Mouse (Mus musculus) forebrain, postnatal 0 days (tissue): ENCODE results near the gene Setdb1. TPM values are rescaled to one million over a fixed set of nuclear protein-coding genes. Genes with fewer than 3 reads are reported as not detected.

Experiments
- ATAC-seq: fragments of 200-750 bp; cut with Nextera tagmentation; 2 replicates; pipeline ENCODE4 v1.8.0; 2017; ENCODE audit warnings: mild to moderate bottlenecking, moderate library complexity
- DNase-seq: peaks from one replicate; pipeline ENCODE4 v3.0.0-alpha.2; 2015
- H3K27ac ChIP-seq: fragments of 300-500 bp; sonication (generic); 2 replicates; pipeline ENCODE4 v1.5.1; 2014; ENCODE audit warnings: low read depth, mild to moderate bottlenecking, antibody characterized with exemption, low read length, moderate library complexity, mixed read lengths
- H3K27me3 ChIP-seq: fragments of 300-500 bp; sonication (generic); 2 replicates; pipeline ENCODE4 v1.6.1; 2014; ENCODE audit warnings: mild to moderate bottlenecking, low read length, mixed read lengths; ENCODE audit not compliant: insufficient read depth
- H3K36me3 ChIP-seq: fragments of 300-500 bp; sonication (generic); 2 replicates; pipeline ENCODE4 v1.6.1; 2014; ENCODE audit warnings: mild to moderate bottlenecking, moderate library complexity; ENCODE audit not compliant: insufficient read depth
- H3K4me1 ChIP-seq: fragments of 300-500 bp; sonication (generic); 2 replicates; pipeline ENCODE4 v1.6.1; 2014; ENCODE audit warnings: antibody characterized with exemption; ENCODE audit not compliant: insufficient read depth
- H3K4me2 ChIP-seq: fragments of 300-500 bp; sonication (generic); 2 replicates; pipeline ENCODE4 v1.6.1; 2014; ENCODE audit warnings: low read depth, mild to moderate bottlenecking, moderate library complexity
- H3K4me3 ChIP-seq: fragments of 300-500 bp; sonication (generic); 2 replicates; pipeline ENCODE4 v1.5.1; 2014; ENCODE audit warnings: low read depth, low read length, mixed read lengths
- H3K9ac ChIP-seq: fragments of 300-500 bp; sonication (generic); 2 replicates; pipeline ENCODE4 v1.6.1; 2014; ENCODE audit warnings: mild to moderate bottlenecking
- H3K9me3 ChIP-seq: fragments of 300-500 bp; sonication (generic); 2 replicates; pipeline ENCODE4 v1.6.1; 2016; ENCODE audit warnings: low read length
- CTCF ChIP-seq: sonication (generic); IDR thresholded peaks from 2 replicates; pipeline ENCODE4 v1.5.1; 2016; ENCODE audit warnings: antibody characterized with exemption, control low read depth, low read depth
- WGBS: fragments of 180-500 bp; shearing (Covaris S2); extraction: QIAGEN DNeasy Blood & Tissue Kit; methylation state at CpG from one replicate; pipeline ENCODE4 v1.1.7; 2014; 5-methylcytosine and 5-hydroxymethylcytosine counted together
- polyA plus RNA-seq: library from polyadenylated mRNA; unstranded; fragments of >200 nt; fragmentation: Nextera tagmentation; extraction: Ambion mirVana; gene quantifications from 2 replicates; pipeline ENCODE4 v1.2.1, GENCODE M21; 2015
- total RNA-seq: library from RNA; depleted of rRNA; stranded (reverse); fragments of >200 nt; gene quantifications from 2 replicates; pipeline ENCODE4 v1.2.3, GENCODE M21; 2014; rRNA removed

The Setdb1 gene
- total and polyA plus RNA-seq, 2 experiments from 2014 or later: 28.3 to 56.1 TPM

- no peaks in the 10 kb centered on the region for H3K27me3 ChIP-seq
- peak overlapping the region; percentile 83 for H3K27ac ChIP-seq
- no peaks in the 10 kb centered on the region for H3K9me3 ChIP-seq
- peak overlapping the region; percentile 88 for H3K9ac ChIP-seq
- peak overlapping the region; percentile 66 for H3K4me3 ChIP-seq
- WGBS: 18% methylated on average over 8 of the region's 8 CpGs
- no peak for TF ChIP-seq CTCF
- peaks cover 11% of the 10 kb centered on the region for H3K4me1 ChIP-seq
- peak; percentile 63 for DNase-seq
- peak overlapping the region; percentile 81 for H3K4me2 ChIP-seq
- no peaks in the 10 kb centered on the region for H3K36me3 ChIP-seq
- no peak for ATAC-seq
Observed at GRCm38 (mm10) chr3:95280747-95281146, 76.3 kb downstream of the Setdb1 start.

DNA sequence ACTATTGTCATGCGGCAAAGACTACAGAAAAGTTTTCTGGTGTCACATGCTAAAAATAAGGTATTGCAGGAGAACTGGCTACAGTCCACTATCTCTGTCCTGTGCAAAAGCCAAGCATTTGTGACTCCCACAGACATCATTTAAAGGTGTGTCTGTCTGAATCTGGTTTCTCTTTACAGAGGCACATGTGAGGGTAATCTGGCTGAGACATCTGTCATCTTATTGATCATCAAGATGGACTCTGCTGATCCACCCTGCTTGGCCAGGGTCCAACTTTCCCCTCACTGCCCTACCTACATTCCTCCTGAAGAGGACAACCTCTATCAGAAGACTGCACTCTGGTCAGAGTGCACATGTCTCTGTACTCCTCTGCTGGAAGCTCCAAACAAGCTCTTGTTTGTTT lies 79.9 kb downstream of the Setdb1 start:
- H3K4me1 ChIP-seq: no peaks in the 10 kb centered on the region
- H3K36me3 ChIP-seq: no peaks in the 10 kb centered on the region; the same call in 1 of the 2 replicates
- no peak overlapping the region for H3K4me2 ChIP-seq
- DNase-seq: no peak
- H3K4me3 ChIP-seq: no peak overlapping the region
- H3K9me3 ChIP-seq: no peaks in the 10 kb centered on the region
- H3K9ac ChIP-seq: no peak overlapping the region
- no peak for ATAC-seq
- TF ChIP-seq CTCF: no peak
- H3K27ac ChIP-seq: no peak overlapping the region
- 94% methylated on average over 1 of the region's 1 CpGs for WGBS
- H3K27me3 ChIP-seq: no peaks in the 10 kb centered on the region

- no peaks in the 10 kb centered on the region; the same call in 1 of the 2 replicates for H3K36me3 ChIP-seq
- no peak overlapping the region for H3K4me3 ChIP-seq
- ATAC-seq (no peak), DNase-seq (no peak)
- H3K4me2 ChIP-seq: no peak overlapping the region
- H3K27ac ChIP-seq: no peak overlapping the region
- no peak overlapping the region for H3K9ac ChIP-seq
- WGBS: 87% methylated on average over 5 of the region's 5 CpGs
- TF ChIP-seq CTCF: no peak
- H3K27me3 ChIP-seq: no peaks in the 10 kb centered on the region
- H3K9me3 ChIP-seq: no peaks in the 10 kb centered on the region
- no peaks in the 10 kb centered on the region for H3K4me1 ChIP-seq
Observed at GRCm38 (mm10) chr3:95276428-95276934, 80.5 kb downstream of the Setdb1 start.

- H3K27me3 ChIP-seq: no peaks in the 10 kb centered on the region
- DNase-seq: no peak
- TF ChIP-seq CTCF: no peak
- no peaks in the 10 kb centered on the region for H3K4me1 ChIP-seq
- H3K4me3 ChIP-seq: no peak overlapping the region
- H3K4me2 ChIP-seq: no peak overlapping the region
- no peak overlapping the region for H3K9ac ChIP-seq
- no peak for ATAC-seq
- H3K27ac ChIP-seq: no peak overlapping the region
- no peaks in the 10 kb centered on the region; the same call in 1 of the 2 replicates for H3K36me3 ChIP-seq
- 84% methylated on average over 6 of the region's 6 CpGs for WGBS
- H3K9me3 ChIP-seq: no peaks in the 10 kb centered on the region
Observed at GRCm38 (mm10) chr3:95275161-95275560, 81.8 kb downstream of the Setdb1 start.

GRCm38 (mm10) chr3:95274453-95274852 lies 82.5 kb downstream of the Setdb1 start:
- no peak overlapping the region for H3K4me3 ChIP-seq
- no peak overlapping the region for H3K27ac ChIP-seq
- TF ChIP-seq CTCF: no peak; the same call in 1 of the 2 replicates
- no peak overlapping the region for H3K9ac ChIP-seq
- 90% methylated on average over 4 of the region's 4 CpGs for WGBS
- no peak overlapping the region for H3K4me2 ChIP-seq
- H3K9me3 ChIP-seq: no peaks in the 10 kb centered on the region
- H3K36me3 ChIP-seq: peaks cover 3% of the 10 kb centered on the region; the same call in 1 of the 2 replicates
- DNase-seq: no peak
- no peaks in the 10 kb centered on the region for H3K4me1 ChIP-seq
- H3K27me3 ChIP-seq: no peaks in the 10 kb centered on the region
- ATAC-seq: no peak

Other genes with a start within 250 kb of the Setdb1 start
- gene Vps72, start 246.2 kb downstream of the Setdb1 start, total RNA-seq: 88.6 and 92.8 TPM in 2 replicates
- gene Vps72, start 246.2 kb downstream of the Setdb1 start, polyA plus RNA-seq: 164 and 191 TPM in 2 replicates
- gene Tmod4, start 232.7 kb downstream of the Setdb1 start, total RNA-seq: 0.24 and 1.5 TPM in 2 replicates
- gene Tmod4, start 232.7 kb downstream of the Setdb1 start, polyA plus RNA-seq: 0.39 and 0.62 TPM in 2 replicates
- 47.6 and 52.7 TPM in 2 replicates for gene Scnm1, start 223.2 kb downstream of the Setdb1 start, total RNA-seq
- 83.3 and 88.9 TPM in 2 replicates for gene Scnm1, start 223.2 kb downstream of the Setdb1 start, polyA plus RNA-seq
- gene Lysmd1, start 223.1 kb downstream of the Setdb1 start, total RNA-seq: 38.7 and 39.2 TPM in 2 replicates
- 39.7 and 45.8 TPM in 2 replicates for gene Lysmd1, start 223.1 kb downstream of the Setdb1 start, polyA plus RNA-seq
- 1.2 and 1.3 TPM in 2 replicates for gene Tnfaip8l2, start 214.8 kb downstream of the Setdb1 start, total RNA-seq
- 1.8 and 3.3 TPM in 2 replicates for gene Tnfaip8l2, start 214.8 kb downstream of the Setdb1 start, polyA plus RNA-seq
- 75.2 and 94.1 TPM in 2 replicates for gene Sema6c, start 196.7 kb downstream of the Setdb1 start, total RNA-seq
- gene Sema6c, start 196.7 kb downstream of the Setdb1 start, polyA plus RNA-seq: 24.2 and 28.4 TPM in 2 replicates
- gene Gabpb2, start 139.3 kb downstream of the Setdb1 start, total RNA-seq: 6.1 and 9.9 TPM in 2 replicates
- gene Gabpb2, start 139.3 kb downstream of the Setdb1 start, polyA plus RNA-seq: 0.54 and 1.5 TPM in 2 replicates
- 55.7 and 68.0 TPM in 2 replicates for gene Cdc42se1, start 128.5 kb downstream of the Setdb1 start, total RNA-seq
- 54.2 and 54.9 TPM in 2 replicates for gene Cdc42se1, start 128.5 kb downstream of the Setdb1 start, polyA plus RNA-seq
- gene Mllt11, start 125.0 kb downstream of the Setdb1 start, total RNA-seq: 207 and 235 TPM in 2 replicates
- gene Mllt11, start 125.0 kb downstream of the Setdb1 start, polyA plus RNA-seq: 578 and 712 TPM in 2 replicates
- gene Gm128, start 115.6 kb downstream of the Setdb1 start, total RNA-seq: 0.29 TPM in 1 of 2 replicates, not detected in the other
- 0.11 and 0.28 TPM in 2 replicates for gene Gm128, start 115.6 kb downstream of the Setdb1 start, polyA plus RNA-seq
- gene Bnipl, start 106.0 kb downstream of the Setdb1 start, total RNA-seq: 0.23 and 0.33 TPM in 2 replicates
- gene Bnipl, start 106.0 kb downstream of the Setdb1 start, polyA plus RNA-seq: not detected in 2 replicates
- gene Mindy1, start 75.9 kb downstream of the Setdb1 start, total RNA-seq: 29.5 and 35.4 TPM in 2 replicates
- gene Mindy1, start 75.9 kb downstream of the Setdb1 start, polyA plus RNA-seq: 33.6 and 38.9 TPM in 2 replicates
- 47.2 and 59.0 TPM in 2 replicates for gene Prune1, start 75.1 kb downstream of the Setdb1 start, total RNA-seq
- 51.4 and 60.4 TPM in 2 replicates for gene Prune1, start 75.1 kb downstream of the Setdb1 start, polyA plus RNA-seq
- 0.14 and 0.54 TPM in 2 replicates for gene Anxa9, start 50.0 kb downstream of the Setdb1 start, total RNA-seq
- gene Anxa9, start 50.0 kb downstream of the Setdb1 start, polyA plus RNA-seq: 0.24 and 0.40 TPM in 2 replicates
- gene Cers2, start 42.4 kb downstream of the Setdb1 start, total RNA-seq: 59.4 and 72.6 TPM in 2 replicates
- gene Cers2, start 42.4 kb downstream of the Setdb1 start, polyA plus RNA-seq: 68.6 and 77.9 TPM in 2 replicates
- gene 4930558C23Rik, start 45.6 kb upstream of the Setdb1 start, total RNA-seq: not detected in 2 replicates
- not detected in 2 replicates for gene 4930558C23Rik, start 45.6 kb upstream of the Setdb1 start, polyA plus RNA-seq
- 14.2 and 14.7 TPM in 2 replicates for gene Arnt, start 77.2 kb upstream of the Setdb1 start, total RNA-seq
- 4.0 and 7.8 TPM in 2 replicates for gene Arnt, start 77.2 kb upstream of the Setdb1 start, polyA plus RNA-seq
- 6.5 and 16.5 TPM in 2 replicates for gene Ctsk, start 142.1 kb upstream of the Setdb1 start, total RNA-seq
- gene Ctsk, start 142.1 kb upstream of the Setdb1 start, polyA plus RNA-seq: 8.6 and 10.1 TPM in 2 replicates
- 17.3 and 20.3 TPM in 2 replicates for gene Ctss, start 169.6 kb upstream of the Setdb1 start, total RNA-seq
- gene Ctss, start 169.6 kb upstream of the Setdb1 start, polyA plus RNA-seq: 23.1 and 25.5 TPM in 2 replicates
- gene Hormad1, start 202.5 kb upstream of the Setdb1 start, total RNA-seq: not detected in 2 replicates
- not detected in 2 replicates for gene Hormad1, start 202.5 kb upstream of the Setdb1 start, polyA plus RNA-seq
- 23.2 and 28.5 TPM in 2 replicates for gene Golph3l, start 231.7 kb upstream of the Setdb1 start, total RNA-seq
- gene Golph3l, start 231.7 kb upstream of the Setdb1 start, polyA plus RNA-seq: 18.2 and 19.2 TPM in 2 replicates